Comparison of ENCODE assay signal across 8 mouse cellular contexts in genomic region chr16:96819649-96820048, GRCm38 (mm10).
DNase-seq lines count a peak whose midpoint lies in the region; ATAC-seq and TF ChIP-seq lines count a peak whose summit lies in the region.
"Had no signal": no experiment of that assay in that cellular context is flagged by ENCODE, and none has a peak within 500 bp of the region (broad histone marks: within the 10 kb centered on the region; RNA-seq: fewer than 3 reads in every experiment).

No protein-coding gene starts in this region.

- no peaks in the 10 kb centered on the region for H3K36me3 ChIP-seq in limb, embryonic 10.5 days
- H3K36me3 ChIP-seq in midbrain, embryonic 16.5 days (ENCODE audit: control insufficient read depth, insufficient read depth, low read length), result peaks cover 2% of the 10 kb centered on the region; the same call in 1 of the 2 replicates
- H3K36me3 ChIP-seq in spleen, adult 2 months (ENCODE audit: control insufficient read depth, insufficient read depth, low read length), result no peaks in the 10 kb centered on the region

- H3K4me1 ChIP-seq in limb, embryonic 10.5 days, result no peaks in the 10 kb centered on the region
- H3K4me1 ChIP-seq in midbrain, embryonic 16.5 days (ENCODE audit: control insufficient read depth, insufficient read depth, low read length), result no peaks in the 10 kb centered on the region
- no peaks in the 10 kb centered on the region for H3K4me1 ChIP-seq in spleen, adult 2 months (ENCODE audit: control insufficient read depth, insufficient read depth, insufficient read length)
- H3K4me1 ChIP-seq: megakaryocyte, embryonic 14.5 days had no signal

- no peak overlapping the region for H3K4me3 ChIP-seq in limb, embryonic 10.5 days
- no peak overlapping the region for H3K4me3 ChIP-seq in midbrain, embryonic 16.5 days (ENCODE audit: low read depth, low read length)
- no peak overlapping the region for H3K4me3 ChIP-seq in spleen, adult 2 months (ENCODE audit: extremely low read depth, insufficient read depth, insufficient read length)
- H3K4me3 ChIP-seq: megakaryocyte, embryonic 14.5 days had no signal

- peak; percentile 91 for DNase-seq in ZHBTc4 (ENCODE audit: low read depth, low spot score)
- DNase-seq in cerebellum, adult 9-10 months, result peak; percentile 69
- DNase-seq in kidney, adult 8-10 months, result peak; percentile 38 to 65
- DNase-seq in limb, embryonic 10.5 days (ENCODE audit: low spot score), result peak; percentile 80
- peak; percentile 11 to 22 for DNase-seq in spleen, adult 2 months (ENCODE audit: low read depth in 1 of 2, low spot score in 2 of 2)

- TF ChIP-seq CTCF in spleen, adult 2 months (IDR thresholded peaks at IDR 0.05; ENCODE audit: extremely low read depth, insufficient read depth, insufficient read length, insufficient replicate concordance), result peak; percentile 39; the same call in 1 of the 2 replicates

- WGBS in limb, embryonic 10.5 days, result 22% methylated on average over 16 of the region's 16 CpGs
- 31% methylated on average over 16 of the region's 16 CpGs for WGBS in midbrain, embryonic 16.5 days
- 22% methylated on average over 16 of the region's 16 CpGs for WGBS in spleen, adult 2 months

- ATAC-seq in frontal cortex, adult (ENCODE audit: low TSS enrichment), result peak; percentile 92
- ATAC-seq in midbrain, embryonic 16.5 days, result peak; percentile 36; the same call in 1 of the 2 replicates

- H3K9ac ChIP-seq in midbrain, embryonic 16.5 days (ENCODE audit: low read depth, low read length), result no peak overlapping the region

- H3K27me3 ChIP-seq in limb, embryonic 10.5 days (ENCODE audit: low read depth, poor library complexity, severe bottlenecking), result no peaks in the 10 kb centered on the region
- no peaks in the 10 kb centered on the region for H3K27me3 ChIP-seq in midbrain, embryonic 16.5 days (ENCODE audit: control insufficient read depth, insufficient read depth, low read depth, low read length)
- H3K27me3 ChIP-seq in spleen, adult 2 months (ENCODE audit: control insufficient read depth, insufficient read depth, low read length), result no peaks in the 10 kb centered on the region; the same call in 1 of the 2 replicates

- TF ChIP-seq POLR2A in spleen, adult 2 months (IDR thresholded peaks at IDR 0.05; ENCODE audit: low read depth, low read length), result no peak

- no peak overlapping the region for H3K4me2 ChIP-seq in midbrain, embryonic 16.5 days (ENCODE audit: low read length)

- no peaks in the 10 kb centered on the region for H3K9me3 ChIP-seq in limb, embryonic 10.5 days (replicated peaks)
- no peaks in the 10 kb centered on the region for H3K9me3 ChIP-seq in midbrain, embryonic 16.5 days (replicated peaks; ENCODE audit: control insufficient read depth, low read length, poor library complexity, severe bottlenecking)
- H3K9me3 ChIP-seq: megakaryocyte, embryonic 14.5 days had no signal

- H3K27ac ChIP-seq in limb, embryonic 10.5 days, result no peak overlapping the region
- no peak overlapping the region for H3K27ac ChIP-seq in midbrain, embryonic 16.5 days (ENCODE audit: low read length)
- no peak overlapping the region for H3K27ac ChIP-seq in spleen, adult 2 months (ENCODE audit: insufficient read depth, low read length)

Comparison
In these comparisons a context has a peak if more than half of its experiments do, and no peak if none do; other contexts are left out.
1. DNase-seq: peak in every context shown above with its lines; median percentile 91 in ZHBTc4; 80 in limb, embryonic 10.5 days; 69 in cerebellum, adult 9-10 months; 52 in kidney, adult 8-10 months; 16 in spleen, adult 2 months.